Mouse (Mus musculus) telencephalon, adult 2 months (tissue): ENCODE data around the gene Rcc1l.

Experiments used
- DNase-seq: peaks from one replicate; pipeline ENCODE4 v3.0.0-alpha.2; 2011; ENCODE audit warnings: low read depth, low spot score

Rcc1l gene

DNA sequence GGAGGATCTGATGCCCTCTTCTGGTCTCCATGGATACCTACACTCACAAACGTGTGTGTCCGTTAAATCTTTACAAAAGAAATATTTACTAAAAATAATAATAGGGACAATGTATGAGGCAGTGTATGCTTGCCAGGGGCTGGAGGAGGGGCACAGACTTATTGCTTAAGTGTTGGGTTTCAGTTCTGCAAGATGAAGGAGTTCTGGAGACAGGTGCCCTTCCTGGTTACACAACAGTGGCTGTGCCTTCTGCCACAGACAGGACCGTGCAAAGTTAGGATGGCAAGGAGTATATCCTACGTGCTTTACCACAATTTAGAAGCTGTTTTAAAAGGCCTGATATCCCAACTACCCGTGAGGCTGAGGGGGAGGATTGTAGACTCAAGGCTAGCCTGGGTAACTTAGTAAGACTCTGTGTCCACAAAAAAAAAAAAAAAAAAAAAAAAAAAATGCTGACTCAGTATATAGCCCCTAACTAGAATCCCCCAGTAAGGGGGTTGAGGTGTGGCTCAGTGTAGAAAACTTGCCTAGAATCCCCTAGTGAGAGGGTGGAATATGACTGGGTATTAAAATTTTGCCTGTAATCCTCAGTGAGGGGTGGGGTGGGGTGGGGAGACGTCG is 60.8 kb downstream of the Rcc1l start:
- DNase-seq, result no peak

DNA sequence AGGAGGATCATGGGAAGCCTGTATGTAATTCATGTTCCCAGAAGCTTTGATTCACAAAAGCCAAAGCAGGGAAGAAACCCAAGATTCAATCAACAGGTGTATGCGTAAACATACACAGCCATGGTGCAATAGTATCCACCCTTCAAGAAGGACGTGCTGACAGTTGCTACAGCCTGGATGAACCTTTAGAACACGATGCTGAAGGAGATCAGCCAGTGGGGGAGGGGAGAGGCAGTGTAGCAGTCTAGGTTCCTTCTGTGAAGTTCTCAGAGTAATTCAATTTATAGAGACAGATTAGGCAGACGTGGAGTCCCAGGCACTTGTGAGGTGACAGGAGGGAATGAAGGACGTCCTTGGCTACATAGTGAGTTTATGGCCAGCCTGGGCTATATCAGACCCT is 61.6 kb downstream of the Rcc1l start:
- DNase-seq, result no peak

DNA sequence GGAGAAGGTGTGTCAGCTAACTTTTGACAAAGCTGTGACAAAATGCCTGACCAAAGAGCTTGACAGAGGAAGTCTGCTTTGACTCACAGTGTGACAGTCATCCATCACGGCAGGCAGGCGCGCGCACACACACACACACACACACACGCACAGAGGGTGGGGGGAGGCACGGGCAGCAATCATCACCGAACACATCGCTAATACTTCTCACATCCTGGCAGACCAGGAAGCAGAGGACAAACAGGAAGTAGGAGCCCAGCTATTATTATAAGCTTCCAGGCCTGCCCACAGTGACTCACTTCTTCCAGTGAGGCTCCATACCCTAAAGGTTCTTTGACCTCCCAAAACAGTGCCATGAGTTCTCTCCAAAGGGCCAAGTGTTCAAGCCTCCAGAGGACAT is 70.7 kb downstream of the Rcc1l start:
- DNase-seq, result no peak

DNA sequence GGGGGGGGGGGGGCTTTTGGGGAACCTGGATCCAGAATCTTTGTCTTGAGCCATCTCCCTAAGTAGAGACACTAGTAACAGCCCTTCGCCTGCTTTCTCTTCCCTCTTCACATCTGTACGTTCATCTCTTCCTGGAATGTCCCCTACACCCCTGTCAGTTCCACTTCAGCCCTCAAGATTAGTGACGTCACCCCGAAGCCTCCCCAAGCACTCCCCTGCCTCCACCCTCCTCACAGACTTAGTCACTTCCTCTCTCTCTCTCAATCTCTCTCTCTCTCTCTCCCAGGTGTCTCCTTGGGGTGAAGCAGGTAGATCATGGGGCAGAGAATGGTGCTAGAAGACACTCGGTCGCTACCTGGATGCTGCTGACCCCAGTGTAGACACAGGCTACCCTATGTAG is 73.9 kb downstream of the Rcc1l start:
- no peak for DNase-seq

DNA sequence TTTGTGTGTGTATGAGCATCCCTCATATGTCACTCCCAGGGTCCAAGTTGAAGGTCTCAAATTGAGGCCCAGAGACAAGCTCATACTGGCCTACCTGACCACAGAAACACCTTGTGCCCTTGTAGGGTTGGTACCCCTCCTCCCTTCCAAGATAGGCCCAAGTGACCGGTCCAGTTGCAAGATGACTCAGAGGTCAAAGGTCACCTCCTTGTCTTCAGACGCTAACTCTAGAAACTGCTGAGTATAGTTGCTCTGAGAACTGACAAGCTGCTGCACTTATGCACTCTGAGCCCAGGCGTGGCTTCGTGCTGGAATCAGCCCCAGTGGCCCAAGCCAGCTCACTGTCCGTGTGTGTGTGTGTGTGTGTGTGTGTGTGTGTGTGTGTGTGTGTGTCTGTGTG is 74.7 kb downstream of the Rcc1l start:
- no peak for DNase-seq

DNA sequence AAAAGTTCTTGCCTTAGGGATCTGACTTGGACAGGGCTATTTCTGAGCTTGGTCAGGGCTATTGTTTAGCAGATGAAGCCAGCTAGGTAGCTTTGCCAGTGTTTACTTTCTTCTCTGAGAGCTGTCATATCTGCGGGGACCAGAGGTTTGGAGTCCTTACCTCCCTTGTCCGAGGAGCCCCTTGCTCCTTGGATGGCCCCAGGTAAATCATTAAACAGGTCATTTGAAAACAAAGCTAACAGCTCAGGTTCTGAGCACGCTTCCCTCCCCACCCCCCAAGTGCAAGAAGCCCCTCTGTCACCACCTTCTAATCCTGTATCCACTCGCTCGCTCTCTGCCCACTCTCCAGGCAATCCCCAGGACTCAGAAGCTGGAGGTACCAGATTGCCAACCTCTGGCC is 75.3 kb downstream of the Rcc1l start:
- DNase-seq, result no peak

DNA sequence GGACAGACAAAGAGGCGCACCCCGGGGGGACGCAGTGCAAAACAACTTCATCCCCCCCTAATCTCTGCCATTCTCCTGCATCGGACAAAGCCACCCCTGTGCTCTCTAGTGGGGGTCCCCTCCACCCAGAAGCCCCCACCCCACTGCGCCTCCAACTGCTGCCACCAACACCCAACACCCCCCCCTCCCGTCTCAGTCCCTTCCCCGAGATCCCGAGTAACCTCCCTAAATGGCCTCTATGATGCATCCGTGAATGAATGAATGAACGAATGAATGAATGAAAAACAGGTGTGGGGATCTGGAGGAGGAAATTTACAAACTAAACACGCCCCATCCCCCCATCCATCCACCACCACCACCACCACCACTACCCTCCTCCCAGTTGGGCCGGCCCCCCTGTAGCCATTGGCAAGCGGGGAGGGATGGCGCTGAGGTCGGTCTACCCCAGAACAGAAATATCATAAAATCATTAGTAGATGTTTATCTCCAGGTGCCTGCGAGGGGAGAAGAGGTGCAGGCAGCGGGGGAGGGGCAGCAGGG is 76.3 kb downstream of the Rcc1l start:
- DNase-seq, result no peak

DNA sequence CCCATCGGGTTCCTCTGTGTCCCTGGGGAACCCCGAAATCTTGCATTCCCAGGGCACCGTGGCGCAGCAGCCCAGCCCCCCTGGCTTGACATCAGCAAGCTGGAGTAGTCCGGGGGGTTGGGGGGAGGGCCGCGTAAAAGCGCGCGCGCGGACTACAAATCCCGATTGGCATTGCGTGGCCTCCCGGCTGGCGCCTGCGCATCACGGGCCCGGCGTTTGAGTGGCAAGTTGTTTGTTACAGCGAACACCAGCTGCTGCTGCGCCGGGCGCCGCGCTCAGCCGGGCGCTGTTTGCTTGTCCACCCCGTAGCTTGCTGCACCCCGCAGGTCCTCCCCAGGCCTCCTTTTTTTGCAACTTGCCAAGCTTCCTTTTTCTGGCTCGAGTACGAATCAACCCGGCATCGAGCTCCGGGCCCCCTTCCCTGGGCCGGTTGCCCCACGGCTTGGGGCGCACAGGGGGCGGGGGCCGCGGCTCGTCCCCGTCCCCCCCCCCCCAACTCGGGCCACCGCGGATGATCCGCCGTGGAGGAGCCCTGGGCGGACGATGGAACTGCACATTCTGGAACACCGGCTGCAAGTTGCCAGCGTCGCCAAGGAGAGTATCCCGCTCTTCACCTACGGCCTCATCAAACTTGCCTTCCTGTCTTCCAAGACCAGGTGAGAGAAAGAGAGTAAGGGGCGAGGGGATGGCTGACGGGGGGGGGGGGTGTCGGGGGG is 76.9 kb downstream of the Rcc1l start, which contains the start of gene Castor2:
Gene Castor2 (plus strand): TSS at position 216 of the 716 bp plus-strand sequence.
- peak; percentile 92 for DNase-seq

DNA sequence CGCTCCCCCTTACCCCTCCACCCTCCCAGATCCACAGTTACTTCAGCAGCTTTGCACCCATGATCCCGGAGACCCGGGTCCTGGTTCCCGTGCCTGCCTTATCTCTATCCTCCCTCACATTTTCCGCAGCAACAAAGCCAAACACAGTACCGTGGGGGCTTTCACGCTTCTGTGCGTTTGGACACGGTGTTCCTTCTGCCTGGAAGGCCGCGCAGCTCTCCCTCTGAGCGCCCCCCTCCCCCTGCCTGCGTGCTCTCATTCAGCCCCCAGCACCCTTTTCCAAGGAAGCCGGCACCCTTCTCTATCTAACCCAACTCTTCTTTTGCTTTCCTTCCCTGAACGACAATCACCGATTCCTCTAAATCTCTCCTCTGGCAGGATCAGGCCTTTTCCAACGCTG is 77.6 kb downstream of the Rcc1l start:
- DNase-seq, result peak; percentile 19

DNA sequence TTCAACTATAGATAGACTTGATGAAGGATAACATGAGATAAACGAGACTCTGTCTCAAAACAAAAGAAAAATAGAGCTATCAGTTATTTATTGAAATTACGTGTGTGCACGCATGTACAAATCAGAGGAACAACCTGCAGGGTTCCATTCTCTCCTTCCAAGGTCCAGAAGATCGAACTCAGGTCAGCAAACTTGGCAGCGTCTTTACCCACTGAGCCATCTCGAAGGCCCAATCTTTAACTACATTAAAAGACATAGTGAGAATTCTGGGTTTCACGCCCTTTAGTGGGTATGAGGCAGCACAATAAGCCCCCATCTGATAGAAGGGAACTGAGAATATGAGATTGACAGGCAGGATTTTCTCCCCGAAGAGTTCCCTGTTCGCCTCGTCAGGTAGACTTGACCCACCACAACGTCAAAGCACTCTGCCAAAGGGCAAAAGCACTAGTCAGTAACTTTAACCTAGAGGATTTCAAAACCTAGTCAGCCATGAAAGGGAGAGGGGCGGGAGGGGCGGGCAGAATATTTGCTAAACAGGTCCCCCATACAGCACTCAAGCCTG is 78.2 kb downstream of the Rcc1l start:
- no peak for DNase-seq
